Mouse (Mus musculus): ENCODE results near the gene Mrps12. TPM values are rescaled to one million over a fixed set of nuclear protein-coding genes. Genes with fewer than 3 reads are reported as not detected.
"Not testable (repeated sequence)": the region's sequence is repeated elsewhere in the genome, so short reads cannot be mapped to it uniquely, and the experiment has no call there.

Gene Mrps12
- total RNA-seq, 2 experiments from 2014 or later = 53.0 to 54.4 TPM

GRCm38 (mm10) chr7:28714667-28715066 lies 27.0 kb downstream of the Mrps12 start:
- no peak for DNase-seq
- intact Hi-C loops (cut with DNase I) = no loop called here

- no peak for DNase-seq
- intact Hi-C loops (cut with DNase I) = no loop called here
Measured at GRCm38 (mm10) chr7:28710962-28711361, 30.7 kb downstream of the Mrps12 start.

GRCm38 (mm10) chr7:28709454-28709853 lies 32.2 kb downstream of the Mrps12 start:
- intact Hi-C loops (cut with DNase I) = no loop called here
- no peak for DNase-seq

GRCm38 (mm10) chr7:28702601-28703143 lies 38.9 kb downstream of the Mrps12 start:
- intact Hi-C loops (cut with DNase I) = no loop called here
- no peak for DNase-seq

GRCm38 (mm10) chr7:28701306-28701705 lies 40.3 kb downstream of the Mrps12 start:
- DNase-seq; intact Hi-C loops (cut with DNase I): not testable (repeated sequence)

GRCm38 (mm10) chr7:28700269-28700668 lies 41.4 kb downstream of the Mrps12 start:
- no peak for DNase-seq
- intact Hi-C loops (cut with DNase I) = no loop called here

- DNase-seq = no peak
- intact Hi-C loops (cut with DNase I) = no loop called here
Measured at GRCm38 (mm10) chr7:28697277-28697676, 44.3 kb downstream of the Mrps12 start.

- intact Hi-C loops (cut with DNase I) = no loop called here
Measured at GRCm38 (mm10) chr7:28694966-28695511, 46.6 kb downstream of the Mrps12 start.

GRCm38 (mm10) chr7:28694423-28694822 lies 47.2 kb downstream of the Mrps12 start:
- DNase-seq = no peak
- intact Hi-C loops (cut with DNase I) = no loop called here

More at GRCm38 (mm10) chr7:28694966-28695511, 46.6 kb downstream of the Mrps12 start:
- no peak for DNase-seq

GRCm38 (mm10) chr7:28693321-28693966 lies 48.2 kb downstream of the Mrps12 start:
- DNase-seq = peak; percentile 53
- intact Hi-C loops (cut with DNase I) = no loop called here

GRCm38 (mm10) chr7:28692545-28693320 lies 48.9 kb downstream of the Mrps12 start, which contains the start of gene Fbxo27:
Gene Fbxo27 (plus strand): TSS chr7:28692849.
- no peak for DNase-seq
- intact Hi-C loops (cut with DNase I) = no loop called here

GRCm38 (mm10) chr7:28691075-28691474 lies 50.5 kb downstream of the Mrps12 start:
- intact Hi-C loops (cut with DNase I) = no loop called here

More at GRCm38 (mm10) chr7:28691075-28691474, 50.5 kb downstream of the Mrps12 start:
- no peak for DNase-seq

Other genes starting within 250 kb of the Mrps12 start
- gene Ifnl2, start 231.4 kb downstream of the Mrps12 start, total RNA-seq (2021) = not detected
- not detected for gene Ifnl3, start 219.0 kb downstream of the Mrps12 start, total RNA-seq (2021)
- not detected for gene Sycn, start 200.9 kb downstream of the Mrps12 start, total RNA-seq (2021)
- gene Nccrp1, start 194.6 kb downstream of the Mrps12 start, total RNA-seq (2021) = not detected
- 10 to 100 TPM; 37.7 to 40.4 TPM for gene Samd4b, start 143.7 kb downstream of the Mrps12 start, total RNA-seq (2021)
- 10 to 100 TPM; 11.2 to 15.6 TPM for gene Pak4, start 143.6 kb downstream of the Mrps12 start, total RNA-seq (2021)
- not detected for gene Acp7, start 110.5 kb downstream of the Mrps12 start, total RNA-seq (2021)
- gene Fbxo27, start 49.0 kb downstream of the Mrps12 start, total RNA-seq (2021) = 1 to 10 TPM in 1 of 2 experiments, under 1 TPM in 1; 0.52 to 1.3 TPM
- gene Fbxo17, start 25.0 kb downstream of the Mrps12 start, total RNA-seq (2021) = 1 to 10 TPM; 1.4 to 1.9 TPM
- gene Sars2, start 172 bp upstream of the Mrps12 start, total RNA-seq (2021) = 10 to 100 TPM; 15.6 to 16.4 TPM
- gene Ccer2, start 14.4 kb upstream of the Mrps12 start, total RNA-seq (2021) = not detected
- gene Sirt2, start 24.9 kb upstream of the Mrps12 start, total RNA-seq (2021) = 10 to 100 TPM; 70.7 to 76.3 TPM
- 10 to 100 TPM; 15.4 to 16.1 TPM for gene Nfkbib, start 25.7 kb upstream of the Mrps12 start, total RNA-seq (2021)
- 1 to 10 TPM; 2.1 to 2.2 TPM for gene Rinl, start 47.1 kb upstream of the Mrps12 start, total RNA-seq (2021)
- gene Hnrnpl, start 66.7 kb upstream of the Mrps12 start, total RNA-seq (2021) = 100 to 1,000 TPM; 423 to 428 TPM
- 1,000 to 10,000 TPM; 1,137 to 1,217 TPM for gene Ech1, start 83.4 kb upstream of the Mrps12 start, total RNA-seq (2021)
- 10 to 100 TPM; 35.0 to 35.8 TPM for gene Lgals4, start 92.0 kb upstream of the Mrps12 start, total RNA-seq (2021)
- 1 to 10 TPM; 2.2 to 2.8 TPM for gene Lgals7, start 122.0 kb upstream of the Mrps12 start, total RNA-seq (2021)
- gene Capn12, start 139.6 kb upstream of the Mrps12 start, total RNA-seq (2021) = under 1 TPM; 0.26 to 0.47 TPM
- gene Actn4, start 220.5 kb upstream of the Mrps12 start, total RNA-seq (2021) = 100 to 1,000 TPM; 173 to 174 TPM
- 100 to 1,000 TPM; 185 to 188 TPM for gene Eif3k, start 240.0 kb upstream of the Mrps12 start, total RNA-seq (2021)
- 1 to 10 TPM; 2.0 to 2.2 TPM for gene Map4k1, start 240.2 kb upstream of the Mrps12 start, total RNA-seq (2021)

All from heart, postnatal 10 days (tissue).